Mouse (Mus musculus): ENCODE measurements around the gene Hoxd12. TPM values are rescaled to one million over a fixed set of nuclear protein-coding genes. Genes with fewer than 3 reads are reported as not detected.

The Hoxd12 gene
- total RNA-seq, 2 experiments from 2014 or later = not detected

DNA sequence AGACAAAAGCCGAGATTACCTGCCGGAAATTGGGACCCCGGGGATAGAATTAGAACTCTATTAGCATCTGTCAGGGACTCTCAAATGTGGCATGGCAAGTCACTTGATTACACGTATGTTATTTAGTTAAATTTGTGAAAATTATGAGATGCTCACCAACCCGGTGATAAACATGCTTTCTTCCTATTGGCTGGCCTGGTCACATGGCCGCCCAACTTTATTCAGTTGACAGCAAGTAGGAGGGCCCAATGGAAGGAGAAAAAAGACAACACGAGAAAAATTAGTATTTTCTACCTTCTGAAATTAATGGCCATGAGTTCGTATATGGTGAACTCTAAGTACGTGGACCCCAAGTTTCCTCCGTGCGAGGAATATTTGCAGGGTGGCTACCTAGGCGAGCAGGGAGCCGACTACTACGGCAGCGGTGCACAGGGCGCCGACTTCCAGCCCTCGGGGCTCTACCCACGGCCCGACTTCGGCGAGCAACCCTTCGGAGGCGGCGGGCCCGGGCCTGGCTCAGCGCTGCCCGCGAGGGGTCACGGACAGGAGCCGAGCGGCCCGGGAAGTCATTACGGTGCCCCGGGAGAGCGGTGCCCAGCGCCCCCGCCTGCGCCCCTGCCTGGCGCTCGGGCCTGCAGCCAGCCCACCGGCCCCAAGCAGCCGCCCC lies 52.3 kb downstream of the Hoxd12 start:
- ATAC-seq (replicated peaks; ENCODE audit: poor library complexity) = 0 out of 2 replicates have a peak, but pooled peaks have one; percentile 29

Other genes starting within 250 kb of the Hoxd12 start
- 30.8 and 34.9 TPM in 2 replicates for gene Lnpk, start 95.6 kb upstream of the Hoxd12 start, total RNA-seq (2015)
- gene Lnpk, start 95.6 kb upstream of the Hoxd12 start, total RNA-seq (2017) = 42.6 and 42.8 TPM in 2 replicates
- not detected in 2 replicates for gene Evx2, start 15.5 kb upstream of the Hoxd12 start, total RNA-seq (2015)
- gene Evx2, start 15.5 kb upstream of the Hoxd12 start, total RNA-seq (2017) = not detected in 2 replicates
- gene Hoxd13, start 6.7 kb upstream of the Hoxd12 start, total RNA-seq (2015) = not detected in 2 replicates
- not detected in 2 replicates for gene Hoxd13, start 6.7 kb upstream of the Hoxd12 start, total RNA-seq (2017)
- not detected in 2 replicates for gene Hoxd11, start 4.5 kb downstream of the Hoxd12 start, total RNA-seq (2015)
- gene Hoxd11, start 4.5 kb downstream of the Hoxd12 start, total RNA-seq (2017) = not detected in 2 replicates
- gene Hoxd10, start 16.9 kb downstream of the Hoxd12 start, total RNA-seq (2015) = not detected in 2 replicates
- gene Hoxd10, start 16.9 kb downstream of the Hoxd12 start, total RNA-seq (2017) = not detected in 2 replicates
- not detected in 2 replicates for gene Hoxd9, start 22.7 kb downstream of the Hoxd12 start, total RNA-seq (2015)
- not detected in 2 replicates for gene Hoxd9, start 22.7 kb downstream of the Hoxd12 start, total RNA-seq (2017)
- gene Hoxd8, start 29.6 kb downstream of the Hoxd12 start, total RNA-seq (2015) = not detected in 2 replicates
- gene Hoxd8, start 29.6 kb downstream of the Hoxd12 start, total RNA-seq (2017) = not detected in 2 replicates
- gene Hoxd3, start 36.9 kb downstream of the Hoxd12 start, total RNA-seq (2015) = not detected in 2 replicates
- gene Hoxd3, start 36.9 kb downstream of the Hoxd12 start, total RNA-seq (2017) = not detected in 2 replicates
- gene Hoxd4, start 36.9 kb downstream of the Hoxd12 start, total RNA-seq (2015) = not detected in 2 replicates
- not detected in 2 replicates for gene Hoxd4, start 36.9 kb downstream of the Hoxd12 start, total RNA-seq (2017)
- gene Gm28230, start 51.7 kb downstream of the Hoxd12 start, total RNA-seq (2015) = not detected in 2 replicates
- not detected in 2 replicates for gene Gm28230, start 51.7 kb downstream of the Hoxd12 start, total RNA-seq (2017)
- gene Hoxd1, start 88.0 kb downstream of the Hoxd12 start, total RNA-seq (2015) = not detected in 2 replicates
- not detected in 2 replicates for gene Hoxd1, start 88.0 kb downstream of the Hoxd12 start, total RNA-seq (2017)
- gene Mtx2, start 150.8 kb downstream of the Hoxd12 start, total RNA-seq (2015) = 68.4 and 75.0 TPM in 2 replicates
- 22.2 and 29.0 TPM in 2 replicates for gene Mtx2, start 150.8 kb downstream of the Hoxd12 start, total RNA-seq (2017)